Mouse (Mus musculus) midbrain, embryonic 14.5 days (tissue): ENCODE measurements at regions not wholly inside any gene's neighbourhood (a gene's known extent, or its start where the extent isn't known, plus 50 kb on each side); places are given as distances from the start of the nearest gene placed in this dataset.

ENCODE experiments used
- ATAC-seq: fragments of 200-750 bp; cut with Nextera tagmentation; 2 replicates; pipeline ENCODE4 v1.8.0; 2017; ENCODE audit warnings: moderate number of reproducible peaks, moderate library complexity; ENCODE audit not compliant: low FRiP score, low TSS enrichment
- DNase-seq: peaks from one replicate; pipeline ENCODE4 v3.0.0-alpha.2; 2015
- H3K27ac ChIP-seq: fragments of 300-500 bp; sonication (generic); replicated peaks from 2 replicates; pipeline ENCODE4 v1.5.1; 2014; ENCODE audit warnings: mild to moderate bottlenecking, low read depth, low read length, moderate library complexity
- H3K27me3 ChIP-seq: fragments of 300-500 bp; sonication (generic); 2 replicates; pipeline ENCODE4 v1.6.1; 2014; ENCODE audit warnings: low read length, control low read depth, mixed read lengths; ENCODE audit not compliant: control insufficient read depth, insufficient read depth
- H3K36me3 ChIP-seq: fragments of 300-500 bp; sonication (generic); 2 replicates; pipeline ENCODE4 v1.6.1; 2014; ENCODE audit warnings: low read length, control low read depth; ENCODE audit not compliant: control insufficient read depth, insufficient read depth
- H3K4me1 ChIP-seq: fragments of 300-500 bp; sonication (generic); 2 replicates; pipeline ENCODE4 v1.6.1; 2014; ENCODE audit warnings: mild to moderate bottlenecking, antibody characterized with exemption, low read length, control low read depth; ENCODE audit not compliant: control insufficient read depth, insufficient read depth
- H3K4me2 ChIP-seq: fragments of 300-500 bp; sonication (generic); 2 replicates; pipeline ENCODE4 v1.6.1; 2014; ENCODE audit warnings: mild to moderate bottlenecking, low read length, moderate library complexity
- H3K4me3 ChIP-seq: fragments of 300-500 bp; sonication (generic); replicated peaks from 2 replicates; pipeline ENCODE4 v1.5.1; 2014; ENCODE audit warnings: low read depth, low read length
- H3K9ac ChIP-seq: fragments of 300-500 bp; sonication (generic); replicated peaks from 2 replicates; pipeline ENCODE4 v1.6.1; 2014; ENCODE audit warnings: mild to moderate bottlenecking, low read length, moderate library complexity
- H3K9me3 ChIP-seq: fragments of 300-500 bp; sonication (generic); 2 replicates; pipeline ENCODE4 v1.6.1; 2016; ENCODE audit warnings: low read length, control low read depth, mixed read lengths; ENCODE audit not compliant: control insufficient read depth
- whole genome bisulfite sequencing: fragments of 180-500 bp; shearing (Covaris S2); extraction: QIAGEN DNeasy Blood & Tissue Kit; methylation state at CpG from one replicate; pipeline ENCODE4 v1.1.7; 2014; 5-methylcytosine and 5-hydroxymethylcytosine counted together

- no peaks in the 10 kb centered on the region for H3K36me3 ChIP-seq
- no peak for DNase-seq
- 89% methylated on average over 6 of the region's 6 CpGs for WGBS
Measured at GRCm38 (mm10) chr3:132441226-132441625, 188.4 kb upstream of the Gimd1 start.

GRCm38 (mm10) chr3:132453927-132454326 is 175.7 kb upstream of the Gimd1 start:
- Histone ChIP-seq H3K4me3 (no peak overlapping the region), H3K4me2 (no peak overlapping the region), H3K9ac (no peak overlapping the region), H3K27ac (no peak overlapping the region), H3K27me3 (no peaks in the 10 kb centered on the region), H3K36me3 (no peaks in the 10 kb centered on the region), H3K9me3 (no peaks in the 10 kb centered on the region), H3K4me1 (no peaks in the 10 kb centered on the region)
- 66% methylated on average over 4 of the region's 4 CpGs for WGBS
- ATAC-seq (no peak), DNase-seq (no peak)

More at GRCm38 (mm10) chr3:132441226-132441625, 188.4 kb upstream of the Gimd1 start:
- H3K4me2 ChIP-seq, result no peak overlapping the region
- no peak for ATAC-seq
- no peak overlapping the region for H3K4me3 ChIP-seq
- H3K27ac ChIP-seq, result no peak overlapping the region
- H3K4me1 ChIP-seq, result no peaks in the 10 kb centered on the region
- no peaks in the 10 kb centered on the region for H3K9me3 ChIP-seq
- no peaks in the 10 kb centered on the region for H3K27me3 ChIP-seq
- H3K9ac ChIP-seq, result no peak overlapping the region

- H3K36me3 ChIP-seq, result no peaks in the 10 kb centered on the region
- H3K4me1 ChIP-seq, result no peaks in the 10 kb centered on the region
- no peak overlapping the region for H3K27ac ChIP-seq
- ATAC-seq (no peak), DNase-seq (no peak)
- H3K9me3 ChIP-seq, result no peaks in the 10 kb centered on the region
- no peaks in the 10 kb centered on the region for H3K27me3 ChIP-seq
- no peak overlapping the region for H3K4me2 ChIP-seq
- no peak overlapping the region for H3K4me3 ChIP-seq
- no peak overlapping the region for H3K9ac ChIP-seq
- WGBS, result 75% methylated on average over 5 of the region's 5 CpGs
Measured at GRCm38 (mm10) chr3:132462348-132462959, 167.2 kb upstream of the Gimd1 start.

- 60% methylated on average over 4 of the region's 4 CpGs for WGBS
- Histone ChIP-seq H3K27me3 (no peaks in the 10 kb centered on the region), H3K27ac (no peak overlapping the region), H3K4me2 (no peak overlapping the region), H3K4me3 (no peak overlapping the region), H3K9me3 (no peaks in the 10 kb centered on the region), H3K9ac (no peak overlapping the region), H3K4me1 (no peaks in the 10 kb centered on the region), H3K36me3 (no peaks in the 10 kb centered on the region)
- DNase-seq (no peak), ATAC-seq (no peak)
Measured at GRCm38 (mm10) chr3:132471070-132471469, 158.6 kb upstream of the Gimd1 start.

- Histone ChIP-seq H3K9me3 (no peaks in the 10 kb centered on the region), H3K27me3 (no peaks in the 10 kb centered on the region), H3K9ac (no peak overlapping the region), H3K36me3 (no peaks in the 10 kb centered on the region), H3K27ac (no peak overlapping the region), H3K4me1 (no peaks in the 10 kb centered on the region), H3K4me3 (no peak overlapping the region), H3K4me2 (no peak overlapping the region)
- peak; percentile 9 for DNase-seq
- WGBS, result 87% methylated on average over 5 of the region's 5 CpGs
- ATAC-seq, result no peak
Measured at GRCm38 (mm10) chr3:132477768-132478167, 151.9 kb upstream of the Gimd1 start.

GRCm38 (mm10) chr3:132479275-132479674 is 150.3 kb upstream of the Gimd1 start:
- no peaks in the 10 kb centered on the region for H3K27me3 ChIP-seq
- H3K4me3 ChIP-seq, result no peak overlapping the region
- no peaks in the 10 kb centered on the region for H3K9me3 ChIP-seq
- 85% methylated on average over 2 of the region's 2 CpGs for WGBS
- no peak overlapping the region for H3K27ac ChIP-seq
- ATAC-seq (no peak), DNase-seq (no peak)
- no peak overlapping the region for H3K9ac ChIP-seq
- H3K36me3 ChIP-seq, result no peaks in the 10 kb centered on the region
- H3K4me2 ChIP-seq, result no peak overlapping the region
- H3K4me1 ChIP-seq, result no peaks in the 10 kb centered on the region

- Histone ChIP-seq H3K9me3 (no peaks in the 10 kb centered on the region), H3K4me3 (no peak overlapping the region), H3K4me1 (no peaks in the 10 kb centered on the region), H3K36me3 (no peaks in the 10 kb centered on the region), H3K27ac (no peak overlapping the region), H3K9ac (no peak overlapping the region), H3K27me3 (no peaks in the 10 kb centered on the region), H3K4me2 (no peak overlapping the region)
- no peak for ATAC-seq
- DNase-seq, result no peak
- 91% methylated on average over 2 of the region's 2 CpGs for WGBS
Measured at GRCm38 (mm10) chr3:132484814-132485213, 144.8 kb upstream of the Gimd1 start.

GRCm38 (mm10) chr3:132485553-132485952 is 144.1 kb upstream of the Gimd1 start:
- H3K4me2 ChIP-seq, result no peak overlapping the region
- H3K36me3 ChIP-seq, result no peaks in the 10 kb centered on the region
- WGBS, result 94% methylated on average over 5 of the region's 5 CpGs
- ATAC-seq (no peak), DNase-seq (no peak)
- H3K4me3 ChIP-seq, result no peak overlapping the region
- no peak overlapping the region for H3K9ac ChIP-seq
- no peaks in the 10 kb centered on the region for H3K27me3 ChIP-seq
- no peaks in the 10 kb centered on the region for H3K4me1 ChIP-seq
- no peaks in the 10 kb centered on the region for H3K9me3 ChIP-seq
- H3K27ac ChIP-seq, result no peak overlapping the region

- Histone ChIP-seq H3K9ac (no peak overlapping the region), H3K27ac (no peak overlapping the region), H3K4me2 (no peak overlapping the region), H3K36me3 (no peaks in the 10 kb centered on the region), H3K9me3 (0 out of 2 replicates have a peak, but pooled peaks cover 2% of the 10 kb centered on the region), H3K27me3 (no peaks in the 10 kb centered on the region), H3K4me1 (no peaks in the 10 kb centered on the region), H3K4me3 (no peak overlapping the region)
- ATAC-seq (no peak; the same call in 1 of the 2 replicates), DNase-seq (peak; percentile 73)
- WGBS, result 23% methylated on average over 4 of the region's 4 CpGs
Measured at GRCm38 (mm10) chr3:132506095-132506494, 123.5 kb upstream of the Gimd1 start.
